Mouse (Mus musculus) liver, postnatal 0 days (tissue): ENCODE results near the gene Dhx36.

Experiments used
- CTCF ChIP-seq: sonication (generic); IDR thresholded peaks from 2 replicates; pipeline ENCODE4 v1.5.1; 2016; ENCODE audit warnings: antibody characterized with exemption, low read depth
- EP300 ChIP-seq: IDR thresholded peaks from 2 replicates; pipeline ENCODE4 v1.6.1; 2016; ENCODE audit warnings: antibody characterized with exemption, low read depth, mild to moderate bottlenecking

DNA sequence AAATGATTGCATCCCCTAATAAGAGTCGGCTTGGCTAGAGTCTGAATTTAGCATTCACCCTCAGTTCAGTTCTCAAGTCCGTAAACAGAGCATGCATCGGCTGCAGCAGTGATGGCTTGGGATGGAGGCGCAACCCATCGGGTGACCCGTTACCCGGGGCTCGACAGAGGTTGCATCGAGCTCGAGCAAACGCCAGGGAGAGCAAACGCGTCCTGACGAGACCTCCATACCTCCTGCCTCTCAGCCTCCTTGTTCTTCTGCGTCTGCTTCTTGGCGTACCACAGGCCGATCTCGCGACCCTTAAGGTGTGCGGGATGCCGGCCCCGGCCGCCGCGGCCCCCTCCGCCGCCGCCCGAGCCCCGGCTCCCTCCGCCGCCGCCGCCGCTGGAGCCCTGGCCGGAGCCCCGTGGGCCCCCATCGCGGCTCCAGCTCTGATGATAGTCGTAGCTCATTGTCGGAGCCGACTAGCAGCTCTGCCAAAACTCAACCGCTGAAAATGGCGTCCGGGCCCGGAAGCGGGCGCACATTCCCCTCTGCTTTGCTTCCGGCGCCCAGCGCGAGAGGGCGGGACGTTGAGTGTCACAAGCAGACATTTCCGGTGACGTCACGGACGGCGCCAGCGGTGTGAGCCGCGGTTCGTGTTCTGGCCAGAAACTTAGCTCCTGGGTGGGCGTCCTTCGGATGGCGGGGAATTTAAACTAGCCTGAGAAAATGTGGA is at the start of gene Dhx36:
- no peak for TF ChIP-seq CTCF
- no peak for TF ChIP-seq EP300
